Mouse (Mus musculus): ENCODE data around the gene Slc33a1. TPM values are rescaled to one million over a fixed set of nuclear protein-coding genes. Genes with fewer than 3 reads are reported as not detected.

Gene Slc33a1
- total RNA-seq, 1 experiment from 2014 or later, result 20.7 TPM

GRCm38 (mm10) chr3:63899309-63899695, 65.3 kb downstream of the Slc33a1 start, which contains the start of gene Plch1:
TSS of gene Plch1 (minus strand) at chr3:63899472.
- ATAC-seq (replicated peaks; ENCODE audit: insufficient number of reproducible peaks, low FRiP score, low TSS enrichment, poor library complexity, severe bottlenecking), result no peak

DNA sequence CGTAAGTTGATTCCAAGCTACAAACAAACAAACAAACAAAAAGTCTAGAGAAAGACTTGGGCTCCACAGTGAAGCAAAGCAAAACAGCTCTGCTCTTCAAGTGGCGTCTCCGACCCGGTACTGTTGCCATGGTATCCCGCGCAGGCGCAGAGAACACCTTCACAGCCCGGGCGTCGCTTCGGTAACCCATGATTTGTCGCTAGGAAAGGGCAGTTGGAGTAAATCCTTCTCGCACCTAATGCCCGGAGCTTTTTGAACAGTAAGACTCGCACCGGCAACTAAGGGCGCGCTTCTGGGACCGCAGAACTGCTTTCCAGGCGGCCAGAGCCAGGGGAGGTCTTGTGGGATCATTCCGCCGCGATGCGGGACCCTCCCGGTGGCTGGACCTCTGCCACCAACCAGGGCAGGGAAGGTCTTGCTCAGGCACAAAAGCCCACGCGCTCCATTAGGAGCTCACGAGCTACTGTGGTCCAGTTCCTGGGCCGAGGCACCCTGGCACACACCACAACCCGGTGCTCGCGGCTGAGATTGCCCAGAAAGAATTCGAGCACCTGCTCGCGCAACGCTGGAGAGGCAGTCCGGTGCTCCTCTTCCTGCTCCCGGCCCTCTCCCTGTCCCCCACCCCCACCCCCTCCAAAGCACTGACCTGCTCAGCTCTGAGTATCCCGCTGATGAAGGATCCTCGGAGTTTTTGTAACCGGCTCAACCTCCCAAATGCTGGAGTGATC, 65.8 kb downstream of the Slc33a1 start:
- no peak for ATAC-seq (replicated peaks; ENCODE audit: insufficient number of reproducible peaks, low FRiP score, low TSS enrichment, poor library complexity, severe bottlenecking)

- ATAC-seq (replicated peaks; ENCODE audit: insufficient number of reproducible peaks, low FRiP score, low TSS enrichment, poor library complexity, severe bottlenecking), result no peak
Measured at GRCm38 (mm10) chr3:63897177-63897576, 67.4 kb downstream of the Slc33a1 start.

GRCm38 (mm10) chr3:63896303-63896702, 68.3 kb downstream of the Slc33a1 start:
- no peak for ATAC-seq (replicated peaks; ENCODE audit: insufficient number of reproducible peaks, low FRiP score, low TSS enrichment, poor library complexity, severe bottlenecking)

DNA sequence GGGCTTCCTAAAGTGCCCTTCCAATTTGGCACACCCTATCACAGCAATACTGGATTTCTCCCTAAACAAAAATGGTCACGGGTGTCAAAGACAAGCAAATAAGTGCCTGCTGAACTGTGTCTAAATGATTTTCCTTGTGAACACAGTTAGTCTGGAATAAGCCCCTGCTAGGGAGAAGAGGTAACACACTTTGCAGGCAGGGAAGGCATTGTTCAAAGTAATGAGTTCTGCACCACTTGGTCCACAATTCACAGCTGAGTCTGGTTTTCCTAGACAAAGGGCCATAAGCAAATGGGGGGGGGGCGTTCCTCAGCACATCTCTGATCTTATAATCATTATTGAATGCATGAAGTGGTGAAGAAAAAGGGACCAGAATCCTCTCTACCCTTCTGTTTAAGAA, 68.8 kb downstream of the Slc33a1 start:
- ATAC-seq (replicated peaks; ENCODE audit: insufficient number of reproducible peaks, low FRiP score, low TSS enrichment, poor library complexity, severe bottlenecking), result no peak

DNA sequence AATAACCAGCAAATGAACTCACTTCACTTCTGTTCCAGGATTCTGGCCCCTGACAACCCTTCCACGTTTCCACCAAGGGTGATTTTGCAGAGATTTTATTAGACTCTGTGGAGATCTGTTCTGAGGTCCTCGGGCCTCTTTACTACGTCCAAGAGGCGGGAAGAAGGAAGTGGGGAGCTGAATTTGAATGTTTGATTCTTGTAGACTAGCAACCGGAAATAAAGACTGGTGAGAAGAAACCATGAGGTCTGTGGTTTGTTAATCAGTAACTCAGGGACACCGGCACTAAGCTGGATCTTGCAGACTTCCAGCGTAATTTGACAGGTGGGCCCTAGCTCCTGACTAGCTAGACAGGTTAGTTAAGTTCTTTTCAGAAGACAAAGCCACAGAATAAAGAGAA, 70.9 kb downstream of the Slc33a1 start:
- no peak for ATAC-seq (replicated peaks; ENCODE audit: insufficient number of reproducible peaks, low FRiP score, low TSS enrichment, poor library complexity, severe bottlenecking)

DNA sequence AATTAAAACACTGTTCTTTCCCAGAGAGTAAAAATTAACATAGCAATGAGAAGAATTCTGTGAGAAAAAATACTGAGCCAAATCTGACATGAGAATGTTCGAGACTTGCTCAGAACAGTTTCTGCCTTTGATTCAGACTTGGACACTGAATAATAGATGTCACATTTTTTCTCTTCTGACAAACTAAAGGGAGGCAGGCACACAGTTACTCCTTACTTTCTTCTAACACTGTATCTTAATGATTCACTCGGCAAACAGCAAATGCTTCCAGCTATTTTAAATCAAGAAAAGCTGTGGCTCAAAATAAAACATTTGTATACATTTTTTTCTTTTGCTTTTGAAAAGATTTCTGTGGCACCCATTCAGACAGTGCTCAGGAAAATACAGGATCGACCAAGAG, 72.4 kb downstream of the Slc33a1 start:
- ATAC-seq (replicated peaks; ENCODE audit: insufficient number of reproducible peaks, low FRiP score, low TSS enrichment, poor library complexity, severe bottlenecking), result no peak

Other genes with a start within 250 kb of the Slc33a1 start
- gene Plch1, start 65.3 kb downstream of the Slc33a1 start, total RNA-seq (2017), result 0.10 TPM in 1 of 3 replicates, not detected in the others
- 5.9 to 8.2 TPM (median 7.9 TPM) in 3 replicates for gene E130311K13Rik, start 35.3 kb downstream of the Slc33a1 start, total RNA-seq (2017)
- 23.9 to 25.0 TPM (median 24.8 TPM) in 3 replicates for gene Gmps, start 11.3 kb upstream of the Slc33a1 start, total RNA-seq (2017)
- 0.10 TPM in 1 of 3 replicates, not detected in the others for gene Vmn2r1, start 116.8 kb upstream of the Slc33a1 start, total RNA-seq (2017)
- gene Vmn2r2, start 177.2 kb upstream of the Slc33a1 start, total RNA-seq (2017), result not detected in 3 replicates